Mouse (Mus musculus): Measurements from ENCODE around the gene Ulk4. TPM values are rescaled to one million over a fixed set of nuclear protein-coding genes. Genes with fewer than 3 reads are reported as not detected.
"Not testable (repeated sequence)": the region's sequence is repeated elsewhere in the genome, so short reads cannot be mapped to it uniquely, and the experiment has no call there.

Gene Ulk4
- polyA plus RNA-seq, 1 experiment, result 7.8 TPM

GRCm38 (mm10) chr9:120929081-120929480 lies 347.9 kb downstream of the Ulk4 start, which contains the start of gene Ctnnb1:
Gene Ctnnb1 (plus strand): TSS chr9:120929216.
- TF ChIP-seq POLR2A (IDR thresholded peaks at IDR 0.05; ENCODE audit: borderline replicate concordance, extremely low read depth, insufficient read depth, insufficient read length, poor library complexity, severe bottlenecking) (no peak), CTCF (IDR thresholded peaks at IDR 0.05; ENCODE audit: borderline replicate concordance, extremely low read depth, insufficient read depth, insufficient read length) (no peak)
- DNase-seq (ENCODE audit: low read depth), result peak; percentile 77

DNA sequence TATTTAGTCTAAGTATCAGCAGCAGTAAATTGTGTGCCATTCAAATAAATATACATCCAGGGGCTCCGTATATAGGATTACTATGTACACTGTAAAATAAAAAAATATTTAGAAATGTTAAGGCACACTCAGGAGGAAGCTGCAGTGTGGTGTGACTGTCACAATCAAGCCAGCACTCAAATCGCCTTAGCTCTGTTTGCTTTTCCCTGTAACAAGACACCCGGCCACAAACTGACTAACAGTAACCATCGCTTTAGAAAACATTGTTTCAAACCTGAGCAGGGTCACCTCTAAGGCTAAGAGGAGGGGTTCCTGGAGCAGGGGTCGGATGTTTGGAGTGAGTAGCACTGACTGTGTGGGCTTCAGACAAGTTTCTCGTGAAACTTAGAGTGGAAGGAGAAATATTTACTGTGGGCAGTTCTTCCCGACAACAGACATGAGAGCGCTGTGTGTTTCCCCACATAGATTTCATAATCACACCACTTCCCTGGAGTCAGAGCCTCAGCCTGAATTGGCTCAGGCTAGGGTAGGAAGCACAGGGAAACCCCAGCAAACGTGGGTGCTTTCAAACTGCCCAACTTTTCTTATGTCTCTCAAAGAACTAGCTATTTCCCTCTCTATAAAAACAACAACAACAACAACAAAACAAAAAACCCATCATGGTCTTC lies 349.9 kb downstream of the Ulk4 start:
- TF ChIP-seq CTCF (IDR thresholded peaks at IDR 0.05; ENCODE audit: borderline replicate concordance, extremely low read depth, insufficient read depth, insufficient read length) (no peak), POLR2A (IDR thresholded peaks at IDR 0.05; ENCODE audit: borderline replicate concordance, extremely low read depth, insufficient read depth, insufficient read length, poor library complexity, severe bottlenecking) (no peak)
- DNase-seq (ENCODE audit: low read depth), result no peak

- no peak for DNase-seq (ENCODE audit: low read depth)
- no peak for TF ChIP-seq POLR2A (IDR thresholded peaks at IDR 0.05; ENCODE audit: borderline replicate concordance, extremely low read depth, insufficient read depth, insufficient read length, poor library complexity, severe bottlenecking)
- TF ChIP-seq CTCF (IDR thresholded peaks at IDR 0.05; ENCODE audit: borderline replicate concordance, extremely low read depth, insufficient read depth, insufficient read length), result no peak
Measured at GRCm38 (mm10) chr9:120926126-120926525, 350.9 kb downstream of the Ulk4 start.

DNA sequence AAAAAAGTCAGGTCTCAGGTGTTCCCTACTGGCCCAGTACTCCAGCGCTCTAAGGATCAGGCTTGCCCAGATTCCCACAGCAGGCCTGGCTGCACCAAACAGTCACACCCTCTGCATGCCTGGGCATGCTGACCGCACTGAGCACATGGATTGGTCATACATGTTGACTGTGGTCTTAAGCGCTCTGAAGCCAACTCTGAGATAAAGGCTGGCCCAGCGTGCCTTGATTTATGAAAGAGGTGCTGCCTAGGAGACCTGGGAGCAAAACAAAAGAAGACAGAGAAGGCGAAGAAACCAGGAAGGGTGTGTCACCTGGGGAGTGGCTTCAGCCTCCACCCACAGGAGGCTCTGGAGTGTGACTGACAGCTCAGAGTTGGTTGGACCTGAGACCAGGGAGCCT lies 357.9 kb downstream of the Ulk4 start:
- TF ChIP-seq CTCF (IDR thresholded peaks at IDR 0.05; ENCODE audit: borderline replicate concordance, extremely low read depth, insufficient read depth, insufficient read length) (no peak), POLR2A (IDR thresholded peaks at IDR 0.05; ENCODE audit: borderline replicate concordance, extremely low read depth, insufficient read depth, insufficient read length, poor library complexity, severe bottlenecking) (no peak)

GRCm38 (mm10) chr9:120918642-120919041 lies 358.4 kb downstream of the Ulk4 start:
- no peak for DNase-seq (ENCODE audit: low read depth)
- TF ChIP-seq CTCF (IDR thresholded peaks at IDR 0.05; ENCODE audit: borderline replicate concordance, extremely low read depth, insufficient read depth, insufficient read length) (no peak), POLR2A (IDR thresholded peaks at IDR 0.05; ENCODE audit: borderline replicate concordance, extremely low read depth, insufficient read depth, insufficient read length, poor library complexity, severe bottlenecking) (no peak)

More for the DNA sequence above, 357.9 kb downstream of the Ulk4 start:
- DNase-seq (ENCODE audit: low read depth), result no peak

- no peak for TF ChIP-seq POLR2A (IDR thresholded peaks at IDR 0.05; ENCODE audit: borderline replicate concordance, extremely low read depth, insufficient read depth, insufficient read length, poor library complexity, severe bottlenecking)
- TF ChIP-seq CTCF (IDR thresholded peaks at IDR 0.05; ENCODE audit: borderline replicate concordance, extremely low read depth, insufficient read depth, insufficient read length), result no peak
- DNase-seq (ENCODE audit: low read depth), result no peak
Measured at GRCm38 (mm10) chr9:120918211-120918610, 358.8 kb downstream of the Ulk4 start.

DNA sequence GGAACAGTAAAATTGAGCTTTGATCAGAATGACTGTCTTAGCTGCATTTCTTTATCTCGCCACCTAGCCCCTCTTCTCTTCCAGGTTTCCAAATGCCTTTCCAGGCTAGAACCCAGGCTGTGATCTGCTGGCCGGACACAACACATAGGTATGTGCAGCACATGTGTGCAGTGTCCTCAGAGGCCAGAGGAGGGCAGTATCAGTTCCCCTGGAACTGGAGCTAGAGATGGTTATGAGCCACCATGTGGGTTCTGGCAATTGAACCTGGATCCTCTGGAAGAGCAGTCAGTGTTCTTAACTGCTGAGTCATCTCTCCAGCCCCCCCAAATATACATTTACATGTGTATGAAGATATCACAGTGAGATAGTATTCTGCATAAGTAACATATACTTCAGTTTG lies 359.4 kb downstream of the Ulk4 start:
- not testable (repeated sequence) for DNase-seq (ENCODE audit: low read depth)

DNA sequence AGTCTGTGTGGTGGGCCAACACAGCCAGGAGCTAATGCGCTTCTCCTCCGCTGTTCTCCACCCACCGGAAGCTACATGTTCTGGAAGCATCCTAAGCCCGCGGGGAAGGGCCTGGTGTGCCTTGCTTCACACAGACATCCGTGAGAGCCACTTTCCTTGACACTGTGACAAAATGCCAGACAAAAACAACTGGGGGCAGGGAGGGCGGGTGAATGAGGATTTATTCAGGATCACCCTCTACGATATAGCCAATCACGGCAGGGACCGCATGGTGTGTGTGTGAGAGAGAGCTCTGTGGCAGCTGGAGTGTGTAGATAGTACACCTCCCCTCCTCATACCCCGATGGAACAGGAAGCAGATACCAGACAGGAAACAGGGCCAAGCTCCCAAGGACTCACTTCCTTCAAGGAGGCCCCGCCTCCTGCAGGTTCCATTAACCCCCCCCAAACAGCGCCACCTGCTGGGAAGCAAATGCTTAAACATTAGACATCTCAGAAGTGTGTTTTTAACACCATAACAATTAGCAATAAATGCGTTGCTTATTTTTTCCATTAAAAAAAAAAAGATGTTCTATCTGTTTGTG lies 362.0 kb downstream of the Ulk4 start:
- DNase-seq (ENCODE audit: low read depth), result no peak
- TF ChIP-seq CTCF (IDR thresholded peaks at IDR 0.05; ENCODE audit: borderline replicate concordance, extremely low read depth, insufficient read depth, insufficient read length) (peak; percentile 13; the same call in 1 of the 2 replicates), POLR2A (IDR thresholded peaks at IDR 0.05; ENCODE audit: borderline replicate concordance, extremely low read depth, insufficient read depth, insufficient read length, poor library complexity, severe bottlenecking) (no peak)

- no peak for DNase-seq (ENCODE audit: low read depth)
- TF ChIP-seq CTCF (IDR thresholded peaks at IDR 0.05; ENCODE audit: borderline replicate concordance, extremely low read depth, insufficient read depth, insufficient read length), result no peak
- TF ChIP-seq POLR2A (IDR thresholded peaks at IDR 0.05; ENCODE audit: borderline replicate concordance, extremely low read depth, insufficient read depth, insufficient read length, poor library complexity, severe bottlenecking), result no peak
Measured at GRCm38 (mm10) chr9:120914429-120914828, 362.6 kb downstream of the Ulk4 start.

DNA sequence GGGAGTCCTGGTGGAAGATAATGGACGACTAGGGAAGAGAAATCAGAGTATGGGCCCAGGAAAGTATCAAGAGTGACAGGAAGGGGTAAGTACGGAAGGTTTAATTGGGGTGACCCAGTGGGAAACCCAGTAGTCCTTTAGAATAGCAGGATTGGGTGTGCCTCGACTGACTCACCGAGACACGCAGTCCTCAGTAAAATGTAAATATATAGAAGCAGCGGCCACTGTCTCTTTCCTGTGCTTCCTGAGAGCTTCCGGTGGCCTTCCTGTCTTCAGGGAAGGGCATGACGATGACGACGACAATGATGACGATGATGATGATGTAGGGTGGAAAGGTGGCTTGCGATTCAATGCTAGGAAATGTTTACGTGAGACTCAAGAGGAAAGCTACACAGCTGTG lies 363.8 kb downstream of the Ulk4 start:
- no peak for DNase-seq (ENCODE audit: low read depth)
- TF ChIP-seq CTCF (IDR thresholded peaks at IDR 0.05; ENCODE audit: borderline replicate concordance, extremely low read depth, insufficient read depth, insufficient read length) (no peak), POLR2A (IDR thresholded peaks at IDR 0.05; ENCODE audit: borderline replicate concordance, extremely low read depth, insufficient read depth, insufficient read length, poor library complexity, severe bottlenecking) (no peak)

DNA sequence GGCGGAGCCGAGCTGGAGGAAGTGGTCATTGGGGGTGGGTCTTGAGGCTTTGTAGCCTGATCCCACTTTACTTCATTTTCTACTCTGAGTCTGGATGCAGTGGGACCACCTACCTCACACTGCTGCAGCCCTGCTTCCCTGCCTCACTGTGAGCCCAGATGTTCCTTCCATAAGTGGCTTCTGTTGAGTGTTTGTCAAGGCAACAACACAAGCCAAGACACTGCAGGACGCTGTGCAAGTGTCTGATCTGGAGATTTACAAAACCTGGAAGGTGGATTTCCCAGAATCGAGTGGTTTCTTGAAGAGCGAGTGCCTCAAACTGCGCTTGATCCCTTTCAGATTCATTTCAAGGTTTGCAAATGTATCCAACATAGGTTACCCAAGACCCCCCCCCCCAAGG lies 368.5 kb downstream of the Ulk4 start:
- DNase-seq (ENCODE audit: low read depth), result no peak
- TF ChIP-seq CTCF (IDR thresholded peaks at IDR 0.05; ENCODE audit: borderline replicate concordance, extremely low read depth, insufficient read depth, insufficient read length) (no peak), POLR2A (IDR thresholded peaks at IDR 0.05; ENCODE audit: borderline replicate concordance, extremely low read depth, insufficient read depth, insufficient read length, poor library complexity, severe bottlenecking) (no peak)

Other genes starting within 250 kb of the Ulk4 start
- 59.2 and 77.7 TPM in 2 replicates for gene Trak1, start 20.3 kb upstream of the Ulk4 start, polyA plus RNA-seq (2012; rRNA removed)
- 34.1 and 38.6 TPM in 2 replicates for gene Cck, start 218.5 kb upstream of the Ulk4 start, polyA plus RNA-seq (2012; rRNA removed)